Mouse (Mus musculus): ENCODE data around the gene Syt1.

The Syt1 gene

GRCm38 (mm10) chr10:109010241-109011193, at the start of gene Syt1:
Gene Syt1, minus strand, starts transcription at chr10:109010982.
- no peak for TF ChIP-seq GATA4 (IDR thresholded peaks at IDR 0.05; ENCODE audit: insufficient replicate concordance, low read length)

- no peak for TF ChIP-seq GATA4 (IDR thresholded peaks at IDR 0.05; ENCODE audit: insufficient replicate concordance, low read length)
Observed at GRCm38 (mm10) chr10:109056500-109056899, 45.7 kb upstream of the Syt1 start.

GRCm38 (mm10) chr10:109047537-109047936, 36.8 kb upstream of the Syt1 start:
- no peak for TF ChIP-seq GATA4 (IDR thresholded peaks at IDR 0.05; ENCODE audit: insufficient replicate concordance, low read length)

GRCm38 (mm10) chr10:109046988-109047387, 36.2 kb upstream of the Syt1 start:
- TF ChIP-seq GATA4 (IDR thresholded peaks at IDR 0.05; ENCODE audit: insufficient replicate concordance, low read length) = no peak

- no peak for TF ChIP-seq GATA4 (IDR thresholded peaks at IDR 0.05; ENCODE audit: insufficient replicate concordance, low read length)
Observed at GRCm38 (mm10) chr10:109011226-109012165, 714 bp upstream of the Syt1 start.

GRCm38 (mm10) chr10:109009831-109010230, 951 bp downstream of the Syt1 start:
- no peak for TF ChIP-seq GATA4 (IDR thresholded peaks at IDR 0.05; ENCODE audit: insufficient replicate concordance, low read length)

- no peak for TF ChIP-seq GATA4 (IDR thresholded peaks at IDR 0.05; ENCODE audit: insufficient replicate concordance, low read length)
Observed at GRCm38 (mm10) chr10:109008456-109008855, 2.3 kb downstream of the Syt1 start.

- no peak for TF ChIP-seq GATA4 (IDR thresholded peaks at IDR 0.05; ENCODE audit: insufficient replicate concordance, low read length)
Observed at GRCm38 (mm10) chr10:109003482-109003881, 7.3 kb downstream of the Syt1 start.

- TF ChIP-seq GATA4 (IDR thresholded peaks at IDR 0.05; ENCODE audit: insufficient replicate concordance, low read length) = no peak
Observed at GRCm38 (mm10) chr10:108987250-108987649, 23.5 kb downstream of the Syt1 start.

- TF ChIP-seq GATA4 (IDR thresholded peaks at IDR 0.05; ENCODE audit: insufficient replicate concordance, low read length) = no peak
Observed at GRCm38 (mm10) chr10:108979660-108980059, 31.1 kb downstream of the Syt1 start.

GRCm38 (mm10) chr10:108954952-108955351, 55.8 kb downstream of the Syt1 start:
- no peak for TF ChIP-seq GATA4 (IDR thresholded peaks at IDR 0.05; ENCODE audit: insufficient replicate concordance, low read length)

- TF ChIP-seq GATA4 (IDR thresholded peaks at IDR 0.05; ENCODE audit: insufficient replicate concordance, low read length) = no peak
Observed at GRCm38 (mm10) chr10:108952182-108952581, 58.6 kb downstream of the Syt1 start.

GRCm38 (mm10) chr10:108936838-108937430, 73.8 kb downstream of the Syt1 start:
- TF ChIP-seq GATA4 (IDR thresholded peaks at IDR 0.05; ENCODE audit: insufficient replicate concordance, low read length) = no peak

- no peak for TF ChIP-seq GATA4 (IDR thresholded peaks at IDR 0.05; ENCODE audit: insufficient replicate concordance, low read length)
Observed at GRCm38 (mm10) chr10:108930299-108930698, 80.5 kb downstream of the Syt1 start.

- no peak for TF ChIP-seq GATA4 (IDR thresholded peaks at IDR 0.05; ENCODE audit: insufficient replicate concordance, low read length)
Observed at GRCm38 (mm10) chr10:108929676-108930075, 81.1 kb downstream of the Syt1 start.
